Mouse (Mus musculus) intestine, embryonic 15.5 days (tissue): ENCODE results near the gene Mpig6b. TPM values are rescaled to one million over a fixed set of nuclear protein-coding genes. Genes with fewer than 3 reads are reported as not detected.

Source experiments
- ATAC-seq: fragments of 200-750 bp; cut with Nextera tagmentation; 2 replicates; pipeline ENCODE4 v1.8.0; 2017; ENCODE audit warnings: moderate TSS enrichment, moderate library complexity
- H3K27ac ChIP-seq: fragments of 300-500 bp; sonication (generic); 2 replicates; pipeline ENCODE4 v1.5.1; 2015; ENCODE audit warnings: mild to moderate bottlenecking, inconsistent platforms
- H3K27me3 ChIP-seq: fragments of 300-500 bp; sonication (generic); replicated peaks from 2 replicates; pipeline ENCODE4 v1.6.1; 2015; ENCODE audit warnings: inconsistent platforms
- H3K36me3 ChIP-seq: fragments of 300-500 bp; sonication (generic); 2 replicates; pipeline ENCODE4 v1.6.1; 2015; ENCODE audit warnings: inconsistent platforms
- H3K4me1 ChIP-seq: fragments of 300-500 bp; sonication (generic); replicated peaks from 2 replicates; pipeline ENCODE4 v1.6.1; 2015; ENCODE audit warnings: inconsistent platforms
- H3K4me2 ChIP-seq: fragments of 300-500 bp; sonication (generic); replicated peaks from 2 replicates; pipeline ENCODE4 v1.6.1; 2015; ENCODE audit warnings: mild to moderate bottlenecking, inconsistent platforms
- H3K4me3 ChIP-seq: fragments of 300-500 bp; sonication (generic); replicated peaks from 2 replicates; pipeline ENCODE4 v1.5.1; 2015; ENCODE audit warnings: inconsistent platforms
- H3K9ac ChIP-seq: fragments of 300-500 bp; sonication (generic); 2 replicates; pipeline ENCODE4 v1.6.1; 2015; ENCODE audit warnings: inconsistent platforms
- H3K9me3 ChIP-seq: fragments of 300-500 bp; sonication (generic); 2 replicates; pipeline ENCODE4 v1.6.1; 2016; ENCODE audit warnings: inconsistent platforms
- WGBS: fragments of 180-500 bp; shearing (Covaris S2); methylation state at CpG from one replicate; pipeline ENCODE4 v1.1.7; 2015; 5-methylcytosine and 5-hydroxymethylcytosine counted together
- polyA plus RNA-seq: library from polyadenylated mRNA; unstranded; fragments of >200 nt; fragmentation: Nextera tagmentation; extraction: Ambion mirVana; gene quantifications from 2 replicates; pipeline ENCODE4 v1.2.1, GENCODE M21; 2015

The Mpig6b gene
- polyA plus RNA-seq, 1 experiment from 2014 or later, result 0.35 TPM

GRCm38 (mm10) chr17:35082841-35083576, 17.0 kb upstream of the Mpig6b start:
- no peaks in the 10 kb centered on the region for H3K27me3 ChIP-seq
- ATAC-seq, result no peak
- no peak overlapping the region for H3K9ac ChIP-seq
- no peaks in the 10 kb centered on the region for H3K36me3 ChIP-seq
- H3K4me1 ChIP-seq, result peaks cover 15% of the 10 kb centered on the region; the same call in 1 of the 2 replicates
- no peak overlapping the region for H3K27ac ChIP-seq
- 82% methylated on average over 16 of the region's 16 CpGs for WGBS
- H3K9me3 ChIP-seq, result no peaks in the 10 kb centered on the region
- no peak overlapping the region for H3K4me3 ChIP-seq
- H3K4me2 ChIP-seq, result no peak overlapping the region

DNA sequence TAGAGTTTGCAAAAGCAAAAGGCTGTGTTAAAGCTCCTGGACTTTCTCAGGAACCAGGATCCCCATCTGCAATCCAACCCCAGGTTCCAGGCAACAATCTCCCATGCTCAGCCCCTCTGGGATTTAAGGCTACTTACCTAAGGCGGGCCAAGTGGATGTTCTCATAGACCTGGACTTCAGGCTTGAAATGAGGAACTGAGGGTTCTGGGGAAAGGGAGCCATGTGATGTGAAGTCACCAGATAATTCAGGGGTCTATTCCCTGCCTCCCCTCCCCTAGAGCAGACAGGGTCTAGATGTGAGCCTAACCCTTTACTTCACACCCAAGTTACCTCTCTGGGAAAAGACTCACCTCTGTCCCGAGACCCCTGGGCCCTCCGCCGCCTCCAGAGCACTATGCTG, 14.7 kb upstream of the Mpig6b start:
- H3K9ac ChIP-seq, result no peak overlapping the region
- no peaks in the 10 kb centered on the region for H3K36me3 ChIP-seq
- H3K4me1 ChIP-seq, result peaks cover 30% of the 10 kb centered on the region
- no peak overlapping the region for H3K4me3 ChIP-seq
- H3K27ac ChIP-seq, result no peak overlapping the region
- 80% methylated on average over 4 of the region's 4 CpGs for WGBS
- no peaks in the 10 kb centered on the region for H3K9me3 ChIP-seq
- H3K27me3 ChIP-seq, result no peaks in the 10 kb centered on the region
- H3K4me2 ChIP-seq, result no peak overlapping the region
- ATAC-seq, result no peak

GRCm38 (mm10) chr17:35080248-35080647, 14.3 kb upstream of the Mpig6b start:
- no peaks in the 10 kb centered on the region for H3K9me3 ChIP-seq
- WGBS, result 34% methylated on average over 6 of the region's 6 CpGs
- H3K4me1 ChIP-seq, result peaks cover 30% of the 10 kb centered on the region
- no peak overlapping the region for H3K4me2 ChIP-seq
- H3K27me3 ChIP-seq, result no peaks in the 10 kb centered on the region
- H3K36me3 ChIP-seq, result no peaks in the 10 kb centered on the region
- ATAC-seq, result peak; percentile 25
- no peak overlapping the region for H3K9ac ChIP-seq
- no peak overlapping the region for H3K4me3 ChIP-seq
- peak overlapping the region; percentile 48; the same call in 1 of the 2 replicates for H3K27ac ChIP-seq

GRCm38 (mm10) chr17:35079778-35080177, 13.8 kb upstream of the Mpig6b start:
- no peaks in the 10 kb centered on the region for H3K36me3 ChIP-seq
- no peak overlapping the region for H3K9ac ChIP-seq
- H3K4me3 ChIP-seq, result no peak overlapping the region
- no peak overlapping the region for H3K4me2 ChIP-seq
- H3K9me3 ChIP-seq, result no peaks in the 10 kb centered on the region
- peak overlapping the region; percentile 48; the same call in 1 of the 2 replicates for H3K27ac ChIP-seq
- peak; percentile 87 for ATAC-seq
- 42% methylated on average over 9 of the region's 9 CpGs for whole genome bisulfite sequencing
- no peaks in the 10 kb centered on the region for H3K27me3 ChIP-seq
- peaks cover 30% of the 10 kb centered on the region for H3K4me1 ChIP-seq

GRCm38 (mm10) chr17:35077786-35078233, 11.8 kb upstream of the Mpig6b start, which contains the start of gene Ly6g6d:
Gene Ly6g6d, minus strand, starts transcription at chr17:35078065.
- Histone ChIP-seq H3K4me1 (peaks cover 36% of the 10 kb centered on the region), H3K9me3 (no peaks in the 10 kb centered on the region), H3K4me2 (peak within 1 kb of the TSS; percentile 55), H3K36me3 (no peaks in the 10 kb centered on the region), H3K4me3 (peak within 1 kb of the TSS; percentile 13; the same call in 1 of the 2 replicates), H3K27me3 (no peaks in the 10 kb centered on the region), H3K27ac (peak within 1 kb of the TSS; percentile 71), H3K9ac (peak within 1 kb of the TSS; percentile 36; the same call in 1 of the 2 replicates)
- WGBS, result 13% methylated on average over 14 of the region's 14 CpGs
- ATAC-seq, result peak; percentile 42; the same call in 1 of the 2 replicates

DNA sequence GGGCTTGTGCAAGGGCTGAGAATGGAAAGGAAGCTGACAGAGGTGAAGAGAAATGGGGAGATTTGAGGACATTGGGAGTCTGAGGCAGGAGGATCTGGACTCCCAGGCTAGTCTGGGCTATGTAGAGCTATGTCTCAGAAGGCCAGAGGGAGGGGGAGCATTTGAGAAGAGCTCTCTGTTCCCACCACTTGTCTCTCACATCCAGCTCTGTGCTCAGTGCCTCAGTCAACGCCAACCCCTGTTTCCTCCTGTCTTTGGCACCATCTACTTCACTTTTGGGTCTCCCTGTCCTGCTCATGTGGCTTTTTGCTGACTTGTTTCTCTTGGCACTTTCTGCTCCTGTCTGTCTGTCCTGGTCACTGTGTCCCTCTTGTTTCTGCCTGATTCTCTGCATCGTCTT, 11.3 kb upstream of the Mpig6b start:
- no peak for ATAC-seq
- H3K27me3 ChIP-seq, result no peaks in the 10 kb centered on the region
- peak overlapping the region; percentile 13; the same call in 1 of the 2 replicates for H3K4me3 ChIP-seq
- 25% methylated on average over 2 of the region's 2 CpGs for WGBS
- 0 out of 2 replicates have a peak overlapping the region, but pooled peaks have one; percentile 36 for H3K9ac ChIP-seq
- H3K4me1 ChIP-seq, result peaks cover 36% of the 10 kb centered on the region
- peak overlapping the region; percentile 55 for H3K4me2 ChIP-seq
- peak overlapping the region; percentile 71 for H3K27ac ChIP-seq
- H3K9me3 ChIP-seq, result no peaks in the 10 kb centered on the region
- H3K36me3 ChIP-seq, result no peaks in the 10 kb centered on the region

- no peaks in the 10 kb centered on the region for H3K9me3 ChIP-seq
- no peaks in the 10 kb centered on the region for H3K36me3 ChIP-seq
- ATAC-seq, result no peak
- peak within 1 kb of the TSS; percentile 71 for H3K27ac ChIP-seq
- no peaks in the 10 kb centered on the region for H3K27me3 ChIP-seq
- H3K4me1 ChIP-seq, result peaks cover 36% of the 10 kb centered on the region
- WGBS, result 28% methylated on average over 10 of the region's 10 CpGs
- peak within 1 kb of the TSS; percentile 55 for H3K4me2 ChIP-seq
- H3K9ac ChIP-seq, result peak within 1 kb of the TSS; percentile 36; the same call in 1 of the 2 replicates
- peak within 1 kb of the TSS; percentile 13; the same call in 1 of the 2 replicates for H3K4me3 ChIP-seq
Observed at GRCm38 (mm10) chr17:35076507-35077176, 10.7 kb upstream of the Mpig6b start, which contains the start of gene Ly6g6e. Gene Ly6g6e, plus strand, starts transcription at chr17:35076902.

- peak; percentile 45 for ATAC-seq
- H3K27ac ChIP-seq, result no peak overlapping the region
- H3K4me2 ChIP-seq, result peak overlapping the region; percentile 47
- H3K36me3 ChIP-seq, result no peaks in the 10 kb centered on the region
- H3K27me3 ChIP-seq, result no peaks in the 10 kb centered on the region
- H3K9me3 ChIP-seq, result no peaks in the 10 kb centered on the region
- H3K4me3 ChIP-seq, result peak overlapping the region; percentile 22
- 33% methylated on average over 17 of the region's 17 CpGs for WGBS
- peaks cover 26% of the 10 kb centered on the region for H3K4me1 ChIP-seq
- H3K9ac ChIP-seq, result peak overlapping the region; percentile 15; the same call in 1 of the 2 replicates
Observed at GRCm38 (mm10) chr17:35074097-35074496, 8.1 kb upstream of the Mpig6b start.

- Histone ChIP-seq H3K4me2 (no peak overlapping the region), H3K36me3 (no peaks in the 10 kb centered on the region), H3K27me3 (0 out of 2 replicates have a peak, but pooled peaks cover 6% of the 10 kb centered on the region), H3K9me3 (no peaks in the 10 kb centered on the region), H3K9ac (no peak overlapping the region), H3K4me1 (peaks cover 12% of the 10 kb centered on the region), H3K4me3 (no peak overlapping the region), H3K27ac (no peak overlapping the region)
- no peak for ATAC-seq
- 78% methylated on average over 9 of the region's 9 CpGs for WGBS
Observed at GRCm38 (mm10) chr17:35071454-35071853, 5.5 kb upstream of the Mpig6b start.

DNA sequence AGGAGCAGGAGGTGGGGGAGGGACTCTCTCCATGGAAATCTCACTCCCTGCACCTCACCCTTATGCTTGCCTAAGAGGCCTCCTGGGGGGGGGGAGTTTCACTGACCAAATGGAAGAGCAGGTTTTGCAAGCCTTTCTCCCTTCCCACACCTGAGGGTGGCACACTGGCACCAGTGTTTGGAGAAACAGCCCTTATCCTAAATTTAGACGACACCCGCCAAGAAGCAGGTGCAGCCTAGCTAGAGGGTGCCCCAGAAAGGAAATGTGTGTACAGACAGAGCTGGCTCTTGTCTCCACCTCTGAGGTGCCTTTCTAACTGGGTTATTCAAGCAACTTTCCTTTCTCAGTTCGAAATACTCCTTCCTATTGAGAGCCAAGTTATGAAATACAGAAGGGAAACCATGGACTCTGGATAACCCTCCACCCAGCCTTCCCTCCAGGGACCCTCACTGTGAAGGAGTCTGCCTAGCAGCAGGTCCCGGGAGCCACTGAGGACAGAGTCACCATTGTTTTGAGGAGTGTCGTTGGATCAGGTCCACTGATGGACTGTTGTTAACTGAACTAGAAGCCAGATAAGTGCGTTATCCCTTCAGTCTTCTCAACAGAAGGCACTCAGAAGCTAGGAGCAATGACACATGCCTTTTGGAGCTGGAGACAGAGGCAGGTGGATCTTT, 4.7 kb upstream of the Mpig6b start:
- H3K27me3 ChIP-seq, result 0 out of 2 replicates have a peak, but pooled peaks cover 6% of the 10 kb centered on the region
- WGBS, result 44% methylated on average over 6 of the region's 6 CpGs
- H3K27ac ChIP-seq, result no peak overlapping the region
- no peak for ATAC-seq
- H3K4me3 ChIP-seq, result no peak overlapping the region
- H3K36me3 ChIP-seq, result no peaks in the 10 kb centered on the region
- H3K9me3 ChIP-seq, result no peaks in the 10 kb centered on the region
- H3K9ac ChIP-seq, result no peak overlapping the region
- H3K4me2 ChIP-seq, result no peak overlapping the region
- peaks cover 12% of the 10 kb centered on the region; the same call in 1 of the 2 replicates for H3K4me1 ChIP-seq

DNA sequence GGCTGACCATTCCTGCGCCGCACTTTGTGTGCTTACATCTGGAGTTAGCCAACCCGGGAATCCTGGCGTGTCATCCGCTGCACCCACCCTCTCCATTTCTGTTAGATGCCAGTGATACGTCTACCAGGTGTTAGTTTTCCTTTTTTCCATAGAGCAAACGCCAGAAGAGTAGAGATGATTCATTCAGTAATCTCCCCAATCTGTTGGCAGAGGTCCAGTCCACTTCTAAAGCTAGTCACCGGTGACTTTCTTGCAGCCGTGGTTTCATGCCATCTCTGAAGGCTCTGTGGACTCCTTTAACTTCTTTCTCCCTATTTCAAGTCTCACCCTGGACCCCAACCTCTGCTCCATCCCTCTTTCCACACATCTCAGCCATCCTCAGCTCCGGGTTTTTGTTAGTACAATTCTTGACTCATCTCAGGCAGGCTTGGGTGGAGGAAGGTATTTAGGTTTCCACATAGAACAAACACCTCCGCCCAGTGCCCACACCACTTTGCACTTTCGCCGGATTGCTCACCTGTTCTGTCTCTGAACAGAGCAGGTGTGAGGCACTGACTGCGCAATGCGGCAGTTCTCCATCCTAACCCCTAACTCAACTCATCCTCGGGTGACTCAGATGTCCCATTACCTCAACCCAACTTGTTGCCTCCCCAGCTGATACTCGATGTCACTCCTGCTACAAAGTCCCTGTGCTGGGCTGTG, 2.4 kb upstream of the Mpig6b start:
- H3K27ac ChIP-seq, result no peak overlapping the region
- 0 out of 2 replicates have a peak, but pooled peaks cover 6% of the 10 kb centered on the region for H3K27me3 ChIP-seq
- no peak overlapping the region for H3K9ac ChIP-seq
- H3K4me2 ChIP-seq, result no peak overlapping the region
- no peaks in the 10 kb centered on the region for H3K9me3 ChIP-seq
- WGBS, result 73% methylated on average over 17 of the region's 17 CpGs
- no peak for ATAC-seq
- no peaks in the 10 kb centered on the region for H3K36me3 ChIP-seq
- peaks cover 27% of the 10 kb centered on the region for H3K4me1 ChIP-seq
- no peak overlapping the region for H3K4me3 ChIP-seq
